Mouse (Mus musculus) hindbrain, embryonic 11.5 days (tissue): ENCODE measurements around the gene Adk. TPM values are rescaled to one million over a fixed set of nuclear protein-coding genes. Genes with fewer than 3 reads are reported as not detected.

Experiments
- ATAC-seq: fragments of 200-750 bp; cut with Nextera tagmentation; 2 replicates; pipeline ENCODE4 v1.8.0; 2017; ENCODE audit warnings: mild to moderate bottlenecking, moderate TSS enrichment, moderate library complexity; ENCODE audit not compliant: low FRiP score
- DNase-seq: peaks from one replicate; pipeline ENCODE4 v3.0.0-alpha.2; 2015; ENCODE audit warnings: low spot score
- H3K27ac ChIP-seq: fragments of 300-500 bp; sonication (generic); 2 replicates; pipeline ENCODE4 v1.5.1; 2014; ENCODE audit warnings: mild to moderate bottlenecking, low read depth, low read length
- H3K27me3 ChIP-seq: fragments of 300-500 bp; sonication (generic); 2 replicates; pipeline ENCODE4 v1.6.1; 2014; ENCODE audit warnings: mild to moderate bottlenecking, low read length, moderate library complexity, mixed read lengths; ENCODE audit not compliant: control insufficient read depth, insufficient read depth
- H3K36me3 ChIP-seq: fragments of 300-500 bp; sonication (generic); 2 replicates; pipeline ENCODE4 v1.6.1; 2014; ENCODE audit warnings: mild to moderate bottlenecking, low read length, moderate library complexity, mixed read lengths; ENCODE audit not compliant: control insufficient read depth, insufficient read depth
- H3K4me1 ChIP-seq: fragments of 300-500 bp; sonication (generic); replicated peaks from 2 replicates; pipeline ENCODE4 v1.6.1; 2014; ENCODE audit warnings: low read length, mixed read lengths; ENCODE audit not compliant: control insufficient read depth, insufficient read depth
- H3K4me2 ChIP-seq: fragments of 300-500 bp; sonication (generic); replicated peaks from 2 replicates; pipeline ENCODE4 v1.6.1; 2014; ENCODE audit warnings: mild to moderate bottlenecking, low read depth, low read length
- H3K4me3 ChIP-seq: fragments of 300-500 bp; sonication (generic); 2 replicates; pipeline ENCODE4 v1.5.1; 2014; ENCODE audit warnings: low read depth, low read length
- H3K9ac ChIP-seq: fragments of 300-500 bp; sonication (generic); 2 replicates; pipeline ENCODE4 v1.6.1; 2014; ENCODE audit warnings: low read depth, low read length
- H3K9me3 ChIP-seq: fragments of 300-500 bp; sonication (generic); 2 replicates; pipeline ENCODE4 v1.6.1; 2016; ENCODE audit warnings: low read length; ENCODE audit not compliant: control insufficient read depth
- WGBS: fragments of 180-500 bp; shearing (Covaris S2); extraction: QIAGEN DNeasy Blood & Tissue Kit; methylation state at CpG from one replicate; pipeline ENCODE4 v1.1.7; 2014; 5-methylcytosine and 5-hydroxymethylcytosine counted together
- polyA plus RNA-seq: library from polyadenylated mRNA; unstranded; fragments of >200 nt; fragmentation: Nextera tagmentation; extraction: Ambion mirVana; gene quantifications from 2 replicates; pipeline ENCODE4 v1.2.1, GENCODE M21; 2014

Adk gene
- polyA plus RNA-seq: 107 and 108 TPM in 2 replicates

- no peaks in the 10 kb centered on the region for H3K9me3 ChIP-seq
- no peaks in the 10 kb centered on the region for H3K27me3 ChIP-seq
- WGBS: 0% methylated on average over 46 of the region's 48 CpGs
- no peaks in the 10 kb centered on the region for H3K4me1 ChIP-seq
- peak within 1 kb of the TSS; percentile 69 for H3K9ac ChIP-seq
- peak within 1 kb of the TSS; percentile 91 for H3K4me3 ChIP-seq
- peak; percentile 95 for DNase-seq
- H3K27ac ChIP-seq: peak within 1 kb of the TSS; percentile 86
- ATAC-seq: peak; percentile 99
- H3K36me3 ChIP-seq: no peaks in the 10 kb centered on the region
- peak within 1 kb of the TSS; percentile 67 for H3K4me2 ChIP-seq
These were observed at the start of gene Adk, which contains the start of gene Ap3m1 for GRCm38 (mm10) chr14:21052112-21052780. Gene Adk, plus strand, starts transcription at chr14:21052574. Gene Ap3m1, minus strand, starts transcription at chr14:21052508.

GRCm38 (mm10) chr14:21013800-21014334 lies 38.5 kb upstream of the Adk start:
- Histone ChIP-seq H3K27me3 (no peaks in the 10 kb centered on the region), H3K9ac (no peak overlapping the region), H3K27ac (no peak overlapping the region), H3K4me3 (no peak overlapping the region), H3K4me1 (no peaks in the 10 kb centered on the region), H3K4me2 (no peak overlapping the region), H3K9me3 (no peaks in the 10 kb centered on the region), H3K36me3 (peaks cover 2% of the 10 kb centered on the region; the same call in 1 of the 2 replicates)
- DNase-seq (no peak), ATAC-seq (no peak)
- WGBS: 87% methylated on average over 5 of the region's 5 CpGs

GRCm38 (mm10) chr14:21017871-21018270 lies 34.5 kb upstream of the Adk start:
- Histone ChIP-seq H3K9me3 (no peaks in the 10 kb centered on the region), H3K27me3 (no peaks in the 10 kb centered on the region), H3K9ac (no peak overlapping the region), H3K4me2 (no peak overlapping the region), H3K36me3 (peaks cover 2% of the 10 kb centered on the region; the same call in 1 of the 2 replicates), H3K27ac (no peak overlapping the region), H3K4me1 (no peaks in the 10 kb centered on the region), H3K4me3 (no peak overlapping the region)
- 91% methylated on average over 5 of the region's 5 CpGs for WGBS
- DNase-seq (no peak), ATAC-seq (no peak)

- Histone ChIP-seq H3K9me3 (no peaks in the 10 kb centered on the region), H3K36me3 (no peaks in the 10 kb centered on the region), H3K27me3 (no peaks in the 10 kb centered on the region), H3K4me3 (no peak overlapping the region), H3K4me2 (no peak overlapping the region), H3K27ac (no peak overlapping the region), H3K4me1 (no peaks in the 10 kb centered on the region), H3K9ac (no peak overlapping the region)
- peak; percentile 60 for DNase-seq
- WGBS: 56% methylated on average over 3 of the region's 3 CpGs
- no peak for ATAC-seq
These were observed 33.4 kb upstream of the Adk start for GRCm38 (mm10) chr14:21018977-21019376.

GRCm38 (mm10) chr14:21020435-21020834 lies 31.9 kb upstream of the Adk start:
- H3K27ac ChIP-seq: no peak overlapping the region
- no peaks in the 10 kb centered on the region for H3K27me3 ChIP-seq
- WGBS: 86% methylated on average over 8 of the region's 8 CpGs
- H3K4me3 ChIP-seq: no peak overlapping the region
- no peak overlapping the region for H3K4me2 ChIP-seq
- H3K9ac ChIP-seq: no peak overlapping the region
- H3K4me1 ChIP-seq: no peaks in the 10 kb centered on the region
- no peaks in the 10 kb centered on the region for H3K36me3 ChIP-seq
- no peaks in the 10 kb centered on the region for H3K9me3 ChIP-seq
- ATAC-seq: no peak
- no peak for DNase-seq

GRCm38 (mm10) chr14:21027542-21027941 lies 24.8 kb upstream of the Adk start:
- Histone ChIP-seq H3K36me3 (0 out of 2 replicates have a peak, but pooled peaks cover 2% of the 10 kb centered on the region), H3K27ac (no peak overlapping the region), H3K9ac (no peak overlapping the region), H3K4me1 (no peaks in the 10 kb centered on the region), H3K27me3 (no peaks in the 10 kb centered on the region), H3K4me3 (no peak overlapping the region), H3K4me2 (no peak overlapping the region), H3K9me3 (no peaks in the 10 kb centered on the region)
- ATAC-seq: no peak
- DNase-seq: no peak

- ATAC-seq: no peak
- no peak for DNase-seq
- no peak overlapping the region for H3K4me3 ChIP-seq
- H3K9ac ChIP-seq: no peak overlapping the region
- no peak overlapping the region for H3K4me2 ChIP-seq
- H3K36me3 ChIP-seq: 0 out of 2 replicates have a peak, but pooled peaks cover 2% of the 10 kb centered on the region
- no peak overlapping the region for H3K27ac ChIP-seq
- no peaks in the 10 kb centered on the region for H3K9me3 ChIP-seq
- no peaks in the 10 kb centered on the region for H3K4me1 ChIP-seq
- WGBS: 89% methylated on average over 11 of the region's 11 CpGs
- no peaks in the 10 kb centered on the region for H3K27me3 ChIP-seq
These were observed 23.2 kb upstream of the Adk start for GRCm38 (mm10) chr14:21029025-21029659.

- WGBS: 58% methylated on average over 6 of the region's 6 CpGs
- ATAC-seq (no peak), DNase-seq (peak; percentile 25)
- H3K4me1 ChIP-seq: no peaks in the 10 kb centered on the region
- no peaks in the 10 kb centered on the region for H3K9me3 ChIP-seq
- no peak overlapping the region for H3K9ac ChIP-seq
- no peak overlapping the region for H3K4me2 ChIP-seq
- H3K27me3 ChIP-seq: no peaks in the 10 kb centered on the region
- 0 out of 2 replicates have a peak, but pooled peaks cover 2% of the 10 kb centered on the region for H3K36me3 ChIP-seq
- H3K27ac ChIP-seq: no peak overlapping the region
- H3K4me3 ChIP-seq: no peak overlapping the region
These were observed 20.4 kb upstream of the Adk start for GRCm38 (mm10) chr14:21031783-21032511.
